Mouse (Mus musculus): Measurements from ENCODE around the gene Wif1.

- TF ChIP-seq GATA1 (IDR thresholded peaks at IDR 0.05; ENCODE audit: low read length) (no peak), TAL1 (IDR thresholded peaks at IDR 0.05; ENCODE audit: low read length) (no peak)
These were observed 65.9 kb downstream of the Wif1 start for GRCm38 (mm10) chr10:121099658-121100057.
